Mouse (Mus musculus) myocyte (in vitro differentiated cells): ENCODE measurements at regions not wholly inside any gene's neighbourhood (a gene's known extent, or its start where the extent isn't known, plus 50 kb on each side); places are given as distances from the start of the nearest gene placed in this dataset.
"Not testable (repeated sequence)": the region's sequence is repeated elsewhere in the genome, so short reads cannot be mapped to it uniquely, and the experiment has no call there.

ENCODE experiments used
- H3K27me3 ChIP-seq: one replicate; pipeline ENCODE4 v1.6.1; 2011; ENCODE audit not compliant: control insufficient read depth, insufficient read depth, insufficient read length
- H3K36me3 ChIP-seq: one replicate; pipeline ENCODE4 v1.6.1; 2011; ENCODE audit not compliant: control insufficient read depth, insufficient read depth
- H3K4me2 ChIP-seq: one replicate; pipeline ENCODE4 v1.6.1; 2011; ENCODE audit warnings: low read depth, control low read depth
- H3K4me3 ChIP-seq: one replicate; pipeline ENCODE4 v1.5.1; 2011; ENCODE audit warnings: mild to moderate bottlenecking, control low read depth, moderate library complexity
- H3K79me2 ChIP-seq: one replicate; pipeline ENCODE4 v1.6.1; 2011; ENCODE audit not compliant: control insufficient read depth, insufficient read depth
- H3ac ChIP-seq: one replicate; pipeline ENCODE4 v1.6.1; 2011; ENCODE audit not compliant: control insufficient read depth, insufficient read length
- CEBPB ChIP-seq: IDR thresholded peaks from 2 replicates; pipeline ENCODE4 v1.6.1; 2011; ENCODE audit warnings: mild to moderate bottlenecking, moderate library complexity; ENCODE audit not compliant: poor library complexity, insufficient read depth, severe bottlenecking
- E2F4 ChIP-seq: IDR thresholded peaks from one replicate; pipeline ENCODE4 v1.6.1; 2011; ENCODE audit warnings: mild to moderate bottlenecking, control low read depth, moderate library complexity; ENCODE audit not compliant: insufficient read depth
- MAX ChIP-seq: IDR thresholded peaks from one replicate; pipeline ENCODE4 v1.6.1; 2011; ENCODE audit warnings: low read depth, mild to moderate bottlenecking, control low read depth
- MYOD1 ChIP-seq, 3 experiments: IDR thresholded peaks; one replicate each; pipeline ENCODE4 v1.6.1; 2011; ENCODE audit warnings: control low read depth in 2 of 3, low read depth in 2 of 3, mild to moderate bottlenecking in 2 of 3, moderate library complexity in 1 of 3; ENCODE audit not compliant: insufficient read length in 2 of 3, control insufficient read depth in 1 of 3
- MYOG ChIP-seq, 3 experiments: IDR thresholded peaks; one replicate each; pipeline ENCODE4 v1.6.1; 2011; ENCODE audit warnings: control low read depth in 2 of 3, low read depth in 2 of 3, mild to moderate bottlenecking in 2 of 3; ENCODE audit not compliant: insufficient read length in 2 of 3, control insufficient read depth in 1 of 3, insufficient read depth in 1 of 3
- POLR2A ChIP-seq: IDR thresholded peaks from one replicate; pipeline ENCODE4 v1.6.1; 2011; ENCODE audit warnings: low read depth, mild to moderate bottlenecking, control low read depth, moderate library complexity; ENCODE audit not compliant: insufficient read length
- POLR2AphosphoS2 ChIP-seq: IDR thresholded peaks from one replicate; pipeline ENCODE4 v1.6.1; 2011; ENCODE audit warnings: low read depth, control low read depth; ENCODE audit not compliant: insufficient read length
- REST ChIP-seq: IDR thresholded peaks from one replicate; pipeline ENCODE4 v1.6.1; 2011; ENCODE audit warnings: mild to moderate bottlenecking, control low read depth, moderate library complexity; ENCODE audit not compliant: insufficient read depth, insufficient read length
- SRF ChIP-seq: IDR thresholded peaks from one replicate; pipeline ENCODE4 v1.6.1; 2011; ENCODE audit warnings: low read depth; ENCODE audit not compliant: control insufficient read depth, insufficient read length
- TCF12 ChIP-seq: IDR thresholded peaks from one replicate; pipeline ENCODE4 v1.6.1; 2011; ENCODE audit warnings: mild to moderate bottlenecking, control low read depth; ENCODE audit not compliant: poor library complexity, insufficient read depth, severe bottlenecking
- TCF3 ChIP-seq: IDR thresholded peaks from one replicate; pipeline ENCODE4 v1.6.1; 2011; ENCODE audit warnings: low read depth, control low read depth; ENCODE audit not compliant: insufficient read length
- USF1 ChIP-seq: IDR thresholded peaks from one replicate; pipeline ENCODE4 v1.6.1; 2011; ENCODE audit warnings: low read depth, mild to moderate bottlenecking, control low read depth, moderate library complexity

GRCm38 (mm10) chr1:105463819-105464614 is 107.5 kb upstream of the Rnf152 start:
- Histone ChIP-seq H3K79me2 (no peaks in the 10 kb centered on the region), H3K36me3 (no peaks in the 10 kb centered on the region), H3ac (no peak overlapping the region), H3K4me2 (no peak overlapping the region), H3K27me3 (no peaks in the 10 kb centered on the region), H3K4me3 (no peak overlapping the region)
- TF ChIP-seq E2F4 (no peak), MYOD1 (IDR thresholded peaks at IDR 0.05; ENCODE audit: control insufficient read depth in 1 of 3, insufficient read length in 2 of 3, low read depth in 2 of 3) (no peak), POLR2AphosphoS2 (no peak), MAX (no peak), POLR2A (no peak), REST (no peak), MYOG (IDR thresholded peaks at IDR 0.05; ENCODE audit: control insufficient read depth in 1 of 3, insufficient read depth in 1 of 3, insufficient read length in 2 of 3, low read depth in 2 of 3) (no peak)

DNA sequence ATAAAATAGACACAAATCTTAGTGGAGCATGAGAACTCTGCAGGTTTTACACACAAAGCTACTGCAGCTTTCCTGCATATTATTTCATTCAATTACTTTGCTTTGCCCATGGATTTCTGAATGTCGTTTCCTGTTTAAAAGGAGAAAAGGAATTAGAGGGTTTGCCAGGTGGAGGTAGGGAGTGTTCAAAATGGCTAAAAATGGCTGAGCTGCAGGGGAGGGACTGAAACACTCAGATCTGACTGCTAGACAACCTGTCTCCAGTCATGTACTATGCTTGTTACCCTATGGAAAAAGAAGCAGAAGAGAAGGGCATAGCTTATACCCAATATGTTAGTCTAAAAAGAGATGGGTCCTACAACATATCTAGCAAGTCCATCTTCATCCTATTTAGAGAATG is 106.2 kb upstream of the Rnf152 start:
- TF ChIP-seq REST, result no peak
- no peak for TF ChIP-seq CEBPB
- no peak for TF ChIP-seq TCF12
- no peak for TF ChIP-seq USF1
- no peak for TF ChIP-seq MAX
- no peak for TF ChIP-seq SRF
- no peak for TF ChIP-seq TCF3
- TF ChIP-seq MYOD1 (IDR thresholded peaks at IDR 0.05; ENCODE audit: control insufficient read depth in 1 of 3, insufficient read length in 2 of 3, low read depth in 2 of 3), result no peak
- no peak for TF ChIP-seq E2F4
- TF ChIP-seq POLR2A, result no peak
- no peak for TF ChIP-seq MYOG (IDR thresholded peaks at IDR 0.05; ENCODE audit: control insufficient read depth in 1 of 3, insufficient read depth in 1 of 3, insufficient read length in 2 of 3, low read depth in 2 of 3)
- Histone ChIP-seq H3K4me3 (no peak overlapping the region), H3K36me3 (no peaks in the 10 kb centered on the region), H3K27me3 (no peaks in the 10 kb centered on the region), H3ac (no peak overlapping the region), H3K4me2 (no peak overlapping the region), H3K79me2 (no peaks in the 10 kb centered on the region)

- not testable (repeated sequence) for H3K79me2 ChIP-seq, H3K36me3 ChIP-seq, H3ac ChIP-seq, H3K27me3 ChIP-seq, H3K4me3 ChIP-seq, H3K4me2 ChIP-seq
These were observed 99.3 kb upstream of the Rnf152 start for GRCm38 (mm10) chr1:105455783-105456182.

- Histone ChIP-seq H3K27me3 (no peaks in the 10 kb centered on the region), H3K79me2 (no peaks in the 10 kb centered on the region), H3ac (no peak overlapping the region), H3K4me3 (no peak overlapping the region), H3K4me2 (no peak overlapping the region), H3K36me3 (no peaks in the 10 kb centered on the region)
- TF ChIP-seq MYOD1 (IDR thresholded peaks at IDR 0.05; ENCODE audit: control insufficient read depth in 1 of 3, insufficient read length in 2 of 3, low read depth in 2 of 3) (no peak), MYOG (IDR thresholded peaks at IDR 0.05; ENCODE audit: control insufficient read depth in 1 of 3, insufficient read depth in 1 of 3, insufficient read length in 2 of 3, low read depth in 2 of 3) (no peak), POLR2A (no peak), MAX (no peak), TCF12 (no peak), TCF3 (no peak), REST (no peak), CEBPB (no peak), SRF (no peak), E2F4 (no peak), USF1 (no peak), POLR2AphosphoS2 (no peak)
These were observed 98.2 kb upstream of the Rnf152 start for GRCm38 (mm10) chr1:105454687-105455086.

DNA sequence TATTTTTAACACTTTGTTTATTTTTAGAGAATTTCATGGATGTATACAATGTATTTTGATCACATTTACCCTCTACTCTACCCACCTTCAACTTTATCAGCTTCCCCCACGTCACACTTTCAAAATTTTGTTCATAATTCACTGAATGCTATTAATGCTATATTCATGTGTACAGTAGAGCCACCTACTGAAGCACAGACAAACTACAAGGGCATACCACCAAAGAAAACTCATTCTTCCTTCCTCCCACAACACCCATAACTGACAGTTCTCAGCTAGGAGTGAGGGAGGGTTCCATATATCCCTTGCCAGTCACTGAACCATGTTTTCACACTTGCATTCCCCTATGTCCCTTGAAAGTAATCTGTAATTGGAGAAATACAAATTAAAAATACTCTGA is 89.7 kb upstream of the Rnf152 start:
- Histone ChIP-seq H3K79me2 (no peaks in the 10 kb centered on the region), H3K4me3 (no peak overlapping the region), H3K27me3 (no peaks in the 10 kb centered on the region), H3K36me3 (no peaks in the 10 kb centered on the region), H3ac (no peak overlapping the region), H3K4me2 (no peak overlapping the region)
- no peak for TF ChIP-seq MYOG (IDR thresholded peaks at IDR 0.05; ENCODE audit: control insufficient read depth in 1 of 3, insufficient read depth in 1 of 3, insufficient read length in 2 of 3, low read depth in 2 of 3)
- TF ChIP-seq TCF3, result no peak
- no peak for TF ChIP-seq REST
- TF ChIP-seq CEBPB, result no peak
- no peak for TF ChIP-seq POLR2A
- no peak for TF ChIP-seq USF1
- TF ChIP-seq MAX, result no peak
- no peak for TF ChIP-seq TCF12
- TF ChIP-seq SRF, result no peak
- TF ChIP-seq MYOD1 (IDR thresholded peaks at IDR 0.05; ENCODE audit: control insufficient read depth in 1 of 3, insufficient read length in 2 of 3, low read depth in 2 of 3), result no peak
- TF ChIP-seq E2F4, result no peak
- TF ChIP-seq POLR2AphosphoS2, result no peak
